Mouse (Mus musculus) heart, adult 2 months (tissue): ENCODE measurements around the gene Lca5l. TPM values are rescaled to one million over a fixed set of nuclear protein-coding genes. Genes with fewer than 3 reads are reported as not detected.

Experiments used
- DNase-seq, 2 experiments: peaks; one replicate each; pipeline ENCODE4 v3.0.0; 2021
- H3K27ac ChIP-seq: fragments of 200-600 bp; 2 replicates; pipeline ENCODE4 v1.8.1; 2022
- H3K27me3 ChIP-seq: fragments of 200-500 bp; 2 replicates; pipeline ENCODE4 v1.6.1; 2012; ENCODE audit warnings: mild to moderate bottlenecking, low read length, inconsistent platforms, mixed read lengths; ENCODE audit not compliant: control insufficient read depth, insufficient read depth
- H3K36me3 ChIP-seq: fragments of 200-500 bp; 2 replicates; pipeline ENCODE4 v1.6.1; 2012; ENCODE audit warnings: low read length, inconsistent platforms; ENCODE audit not compliant: control insufficient read depth, insufficient read depth
- H3K4me1 ChIP-seq: fragments of 200-500 bp; 2 replicates; pipeline ENCODE4 v1.6.1; 2011; ENCODE audit warnings: low read length; ENCODE audit not compliant: control insufficient read depth, insufficient read depth
- H3K4me3 ChIP-seq: fragments of 200-600 bp; 2 replicates; pipeline ENCODE4 v1.8.1; 2022
- H3K79me2 ChIP-seq: fragments of 200-500 bp; replicated peaks from 2 replicates; pipeline ENCODE4 v1.6.1; 2012; ENCODE audit warnings: mild to moderate bottlenecking, inconsistent platforms, low read length, moderate library complexity, mixed read lengths; ENCODE audit not compliant: control insufficient read depth, insufficient read depth
- H3K9ac ChIP-seq: fragments of 200-500 bp; 2 replicates; pipeline ENCODE4 v1.6.1; 2012; ENCODE audit warnings: low read depth, mild to moderate bottlenecking, control low read depth, inconsistent platforms, low read length, mixed read lengths
- CTCF ChIP-seq: fragments of 200-600 bp; IDR thresholded peaks from 2 replicates; pipeline ENCODE4 v1.8.1; 2022; ENCODE audit warnings: antibody characterized with exemption, mild to moderate bottlenecking, moderate library complexity
- EP300 ChIP-seq: fragments of 200-500 bp; IDR thresholded peaks from 2 replicates; pipeline ENCODE4 v1.6.1; 2011; ENCODE audit warnings: low read depth, low read length, control low read depth; ENCODE audit not compliant: insufficient read depth
- POLR2A ChIP-seq: fragments of 200-500 bp; IDR thresholded peaks from 2 replicates; pipeline ENCODE4 v1.6.1; 2011; ENCODE audit warnings: mild to moderate bottlenecking, low read depth, low read length, control low read depth; ENCODE audit not compliant: insufficient read depth
- WGBS: fragments of 180-500 bp; shearing (Covaris S2); methylation state at CpG from one replicate; pipeline ENCODE4 v1.1.7; 2018; 5-methylcytosine and 5-hydroxymethylcytosine counted together
- intact Hi-C: fragments of 180-260 bp; cut with DNase I; formaldehyde crosslinking; loops from one replicate; pipeline ENCODE4 v1.15.1; 2025
- polyA plus RNA-seq: library from polyadenylated mRNA; depleted of rRNA; stranded (reverse); fragments of >200 nt; gene quantifications from 2 replicates; pipeline ENCODE4 v1.2.3, GENCODE M21; 2012; rRNA removed
- total RNA-seq, 2 experiments: library from RNA; stranded (reverse); gene quantifications; 2 replicates each; pipeline ENCODE4 v1.2.3; 2021

Lca5l gene
- total and polyA plus RNA-seq, 3 experiments, result 0.34 to 0.39 (median 0.37) TPM

GRCm38 (mm10) chr16:96109673-96110072 lies 82.4 kb downstream of the Lca5l start:
- Histone ChIP-seq H3K79me2 (no peaks in the 10 kb centered on the region), H3K27me3 (no peaks in the 10 kb centered on the region), H3K4me3 (no peak overlapping the region), H3K27ac (no peak overlapping the region), H3K9ac (no peak overlapping the region), H3K4me1 (no peaks in the 10 kb centered on the region), H3K36me3 (no peaks in the 10 kb centered on the region)
- DNase-seq, result no peak
- TF ChIP-seq CTCF, result no peak
- no peak for TF ChIP-seq POLR2A
- TF ChIP-seq EP300, result no peak
- intact Hi-C loops, result no loop called here
- 60% methylated on average over 4 of the region's 4 CpGs for WGBS

Other genes starting within 250 kb of the Lca5l start
- gene Psmg1, start 201.3 kb downstream of the Lca5l start, total RNA-seq, result 10 to 100 TPM; 24.7 to 25.0 TPM
- 24.4 and 40.0 TPM in 2 replicates for gene Psmg1, start 201.3 kb downstream of the Lca5l start, polyA plus RNA-seq
- gene Brwd1, start 109.7 kb downstream of the Lca5l start, total RNA-seq, result 10 to 100 TPM; 65.5 to 88.7 TPM
- 24.4 and 43.8 TPM in 2 replicates for gene Brwd1, start 109.7 kb downstream of the Lca5l start, polyA plus RNA-seq
- gene Hmgn1, start 64.5 kb downstream of the Lca5l start, total RNA-seq, result 10 to 100 TPM; 47.9 to 53.1 TPM
- gene Hmgn1, start 64.5 kb downstream of the Lca5l start, polyA plus RNA-seq, result 14.6 and 27.9 TPM in 2 replicates
- 10 to 100 TPM; 16.1 to 18.9 TPM for gene Wrb, start 46.9 kb downstream of the Lca5l start, total RNA-seq
- gene Wrb, start 46.9 kb downstream of the Lca5l start, polyA plus RNA-seq, result 32.6 and 32.7 TPM in 2 replicates
- 100 to 1,000 TPM; 298 to 308 TPM for gene Sh3bgr, start 8.2 kb upstream of the Lca5l start, total RNA-seq
- gene Sh3bgr, start 8.2 kb upstream of the Lca5l start, polyA plus RNA-seq, result 313 and 426 TPM in 2 replicates
- gene B3galt5, start 43.5 kb upstream of the Lca5l start, total RNA-seq, result not detected
- 0.03 TPM in 1 of 2 replicates, not detected in the other for gene B3galt5, start 43.5 kb upstream of the Lca5l start, polyA plus RNA-seq